Mouse (Mus musculus) spleen, adult 2 months (tissue): Measurements from ENCODE around the gene Polr2e. TPM values are rescaled to one million over a fixed set of nuclear protein-coding genes. Genes with fewer than 3 reads are reported as not detected.

ENCODE experiments used
- DNase-seq, 2 experiments: peaks; one replicate each; pipeline versions ENCODE4 v3.0.0 to v3.0.0-alpha.2; 2012 to 2021; ENCODE audit warnings: low spot score in 2 of 2, low read depth in 1 of 2
- H3K27ac ChIP-seq: fragments of 200-500 bp; 2 replicates; pipeline ENCODE4 v1.5.1; 2012; ENCODE audit warnings: low read length, inconsistent platforms; ENCODE audit not compliant: insufficient read depth
- H3K27me3 ChIP-seq: fragments of 200-500 bp; 2 replicates; pipeline ENCODE4 v1.6.1; 2012; ENCODE audit warnings: mild to moderate bottlenecking, moderate library complexity, low read length, inconsistent platforms; ENCODE audit not compliant: control insufficient read depth, insufficient read depth
- H3K36me3 ChIP-seq: fragments of 200-500 bp; 2 replicates; pipeline ENCODE4 v1.6.1; 2012; ENCODE audit warnings: mild to moderate bottlenecking, low read length, inconsistent platforms; ENCODE audit not compliant: control insufficient read depth, insufficient read depth
- H3K4me1 ChIP-seq: fragments of 200-500 bp; 2 replicates; pipeline ENCODE4 v1.6.1; 2011; ENCODE audit warnings: inconsistent platforms; ENCODE audit not compliant: control insufficient read depth, insufficient read depth, insufficient read length
- H3K4me3 ChIP-seq: fragments of 200-500 bp; 2 replicates; pipeline ENCODE4 v1.5.1; 2011; ENCODE audit warnings: mild to moderate bottlenecking, inconsistent platforms; ENCODE audit not compliant: insufficient read depth, insufficient read length; ENCODE audit errors: extremely low read depth
- CTCF ChIP-seq: fragments of 200-500 bp; IDR thresholded peaks from 2 replicates; pipeline ENCODE4 v1.5.1; 2011; ENCODE audit warnings: mild to moderate bottlenecking, inconsistent platforms; ENCODE audit not compliant: insufficient read depth, insufficient read length, insufficient replicate concordance; ENCODE audit errors: extremely low read depth
- POLR2A ChIP-seq: fragments of 200-500 bp; IDR thresholded peaks from 2 replicates; pipeline ENCODE4 v1.6.1; 2011; ENCODE audit warnings: low read depth, low read length, inconsistent platforms
- WGBS: fragments of 180-500 bp; shearing (Covaris S2); methylation state at CpG from one replicate; pipeline ENCODE4 v1.1.7; 2018; 5-methylcytosine and 5-hydroxymethylcytosine counted together
- polyA plus RNA-seq: library from polyadenylated mRNA; depleted of rRNA; stranded (reverse); fragments of >200 nt; gene quantifications from 2 replicates; pipeline ENCODE4 v1.2.3, GENCODE M21; 2012

Polr2e gene
- polyA plus RNA-seq, 1 experiment: 139 TPM

DNA sequence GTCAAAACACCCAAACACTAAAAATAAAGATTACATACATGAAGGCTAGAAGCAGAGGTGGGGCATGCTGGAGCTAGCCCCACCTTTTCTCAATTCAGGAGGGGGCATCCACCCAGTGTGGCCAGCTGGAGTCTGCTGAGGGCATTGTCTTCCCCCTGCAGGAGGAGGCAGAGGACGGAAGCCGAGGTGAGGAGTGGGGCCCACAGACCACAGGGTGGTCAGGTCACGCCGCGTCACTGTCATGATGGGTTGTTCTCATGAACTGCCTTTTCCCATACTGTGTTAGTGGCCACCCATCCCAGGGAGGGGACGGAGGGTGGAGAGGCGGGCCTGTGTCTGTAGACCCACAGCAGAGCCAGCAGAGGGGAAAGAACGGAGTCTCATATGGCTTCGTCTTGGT is 9.4 kb downstream of the Polr2e start:
- peak overlapping the region; percentile 28; the same call in 1 of the 2 replicates for H3K27ac ChIP-seq
- DNase-seq: no peak
- peaks cover 64% of the 10 kb centered on the region for H3K36me3 ChIP-seq
- H3K4me1 ChIP-seq: peaks cover 51% of the 10 kb centered on the region
- TF ChIP-seq POLR2A (no peak), CTCF (no peak)
- WGBS: 75% methylated on average over 9 of the region's 9 CpGs
- no peak overlapping the region for H3K4me3 ChIP-seq
- no peaks in the 10 kb centered on the region for H3K27me3 ChIP-seq

DNA sequence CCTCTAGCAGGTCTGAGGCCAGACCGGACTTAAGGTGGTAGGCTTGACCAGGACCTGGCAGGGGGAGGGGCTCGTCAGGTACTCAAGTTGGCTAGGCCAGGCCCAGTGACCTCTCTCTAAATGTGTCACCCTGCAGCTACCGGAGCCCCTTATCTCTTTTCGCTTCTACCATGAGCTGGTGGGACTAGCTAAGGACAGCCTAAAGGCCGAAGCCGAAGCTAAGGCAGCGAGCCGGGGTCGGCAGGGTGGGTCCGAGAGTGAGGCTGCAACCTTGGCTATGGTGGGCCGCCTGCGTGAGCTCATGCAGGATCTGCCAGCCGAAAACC is 11.1 kb downstream of the Polr2e start:
- H3K4me3 ChIP-seq: no peak overlapping the region
- over 99% methylated on average over 13 of the region's 13 CpGs for WGBS
- no peaks in the 10 kb centered on the region for H3K27me3 ChIP-seq
- TF ChIP-seq POLR2A: no peak
- DNase-seq: no peak
- H3K36me3 ChIP-seq: peaks cover 70% of the 10 kb centered on the region
- peaks cover 47% of the 10 kb centered on the region; the same call in 1 of the 2 replicates for H3K4me1 ChIP-seq
- H3K27ac ChIP-seq: no peak overlapping the region; the same call in 1 of the 2 replicates

DNA sequence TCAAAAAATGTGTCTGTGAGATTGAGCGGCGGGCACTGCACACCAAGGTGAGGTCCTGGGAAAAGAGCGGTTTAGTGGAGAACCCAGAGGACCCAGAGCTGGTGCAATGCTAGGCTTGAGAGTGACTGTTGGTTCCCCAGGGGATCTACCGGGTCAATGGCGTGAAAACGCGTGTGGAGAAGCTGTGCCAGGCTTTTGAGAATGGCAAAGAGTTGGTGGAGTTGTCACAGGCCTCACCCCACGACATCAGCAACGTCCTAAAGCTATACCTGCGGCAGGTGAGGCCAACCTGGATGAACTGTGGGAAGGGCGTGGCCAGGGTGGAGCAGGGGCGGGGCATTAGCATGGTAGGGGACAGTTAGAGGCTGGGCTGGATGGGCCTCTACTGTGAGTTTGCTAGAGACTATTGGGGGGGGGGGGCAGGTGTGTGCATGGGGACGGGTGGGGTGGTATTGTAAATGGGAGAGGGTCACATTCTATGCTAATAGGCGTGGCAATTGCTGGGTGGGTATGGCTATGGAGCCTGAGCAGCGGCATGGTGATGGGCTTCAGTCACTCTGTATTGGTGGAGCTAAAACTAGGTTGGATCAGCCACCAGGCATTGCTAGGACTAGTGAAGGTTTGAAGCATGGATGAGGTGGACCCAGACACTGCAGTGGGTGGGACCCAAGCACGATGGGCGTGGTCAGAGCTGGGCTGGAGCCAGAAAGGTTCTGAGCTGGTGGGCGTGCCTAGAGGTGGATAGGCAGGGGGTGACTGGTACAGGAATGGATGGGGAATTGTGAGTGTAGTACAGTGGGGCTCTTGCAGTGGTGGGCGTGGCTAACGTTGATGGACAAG is 11.7 kb downstream of the Polr2e start:
- no peak for DNase-seq
- no peak overlapping the region for H3K4me3 ChIP-seq

DNA sequence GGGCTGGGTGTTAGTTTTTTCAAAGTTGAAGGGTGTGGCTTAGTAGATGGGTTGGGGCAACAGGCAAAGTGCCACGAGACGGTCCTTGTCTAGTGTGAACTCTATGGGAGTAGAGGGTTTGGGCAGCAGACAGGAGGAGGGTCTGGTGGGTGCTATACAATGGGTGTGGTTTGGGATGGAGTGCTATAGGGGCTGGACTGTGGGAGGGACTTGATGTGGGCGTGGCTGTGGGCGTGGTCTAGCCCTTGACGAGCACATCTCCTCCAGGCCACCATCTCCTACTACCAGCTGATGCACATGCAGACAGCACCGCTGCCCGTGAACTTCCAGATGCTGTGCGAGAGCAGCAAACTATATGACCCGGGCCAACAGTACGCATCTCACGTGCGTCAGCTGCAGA is 13.7 kb downstream of the Polr2e start:
- peaks cover 81% of the 10 kb centered on the region for H3K36me3 ChIP-seq
- no peaks in the 10 kb centered on the region for H3K27me3 ChIP-seq
- peak overlapping the region; percentile 58 for H3K27ac ChIP-seq
- no peak for DNase-seq
- H3K4me1 ChIP-seq: peaks cover 48% of the 10 kb centered on the region; the same call in 1 of the 2 replicates
- WGBS: 67% methylated on average over 12 of the region's 12 CpGs
- H3K4me3 ChIP-seq: no peak overlapping the region
- TF ChIP-seq POLR2A (no peak), CTCF (no peak)

More for the DNA sequence above, 11.7 kb downstream of the Polr2e start:
- TF ChIP-seq POLR2A (no peak), CTCF (no peak)
- Histone ChIP-seq H3K36me3 (peaks cover 72% of the 10 kb centered on the region), H3K4me1 (peaks cover 46% of the 10 kb centered on the region; the same call in 1 of the 2 replicates), H3K27ac (no peak overlapping the region; the same call in 1 of the 2 replicates), H3K27me3 (no peaks in the 10 kb centered on the region)
- 87% methylated on average over 20 of the region's 20 CpGs for WGBS

DNA sequence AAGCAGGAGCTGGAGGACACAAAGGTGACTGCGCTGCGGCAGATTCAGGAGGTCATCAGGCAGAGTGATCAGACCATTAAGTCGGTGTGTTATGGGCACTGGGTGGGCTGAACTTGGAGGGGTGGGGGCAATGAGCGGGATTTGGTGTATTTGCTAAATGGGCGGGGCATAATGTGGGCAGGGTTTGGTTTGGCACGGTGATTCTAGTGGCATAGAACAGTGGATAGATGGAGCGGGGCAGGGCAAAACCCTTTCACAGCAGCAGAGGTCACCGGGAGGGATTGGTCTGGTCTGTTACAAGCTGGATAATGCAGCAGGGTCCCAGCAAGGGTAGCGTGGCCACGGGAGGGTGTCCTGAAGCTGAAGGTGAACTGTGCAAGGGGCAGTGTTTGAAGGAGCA is 14.1 kb downstream of the Polr2e start:
- DNase-seq: no peak
- H3K4me1 ChIP-seq: peaks cover 46% of the 10 kb centered on the region; the same call in 1 of the 2 replicates
- H3K36me3 ChIP-seq: peaks cover 81% of the 10 kb centered on the region
- H3K4me3 ChIP-seq: no peak overlapping the region
- H3K27me3 ChIP-seq: no peaks in the 10 kb centered on the region
- 89% methylated on average over 10 of the region's 10 CpGs for WGBS
- no peak for TF ChIP-seq POLR2A
- TF ChIP-seq CTCF: no peak
- H3K27ac ChIP-seq: peak overlapping the region; percentile 94

DNA sequence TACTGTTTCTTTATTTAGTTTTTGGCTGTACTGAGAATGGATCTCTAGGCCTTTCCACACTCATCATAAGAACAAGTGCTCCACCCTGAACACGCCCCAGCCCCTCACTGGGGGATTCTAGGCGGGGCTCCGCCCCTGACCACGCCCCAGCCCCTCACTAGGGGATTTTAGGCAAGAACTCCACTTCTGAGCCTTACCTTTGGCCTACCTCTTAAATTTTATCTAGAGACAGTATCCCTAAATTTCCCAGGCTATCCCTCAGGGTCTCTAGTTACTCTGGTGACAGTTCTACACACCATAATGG is 14.6 kb downstream of the Polr2e start:
- TF ChIP-seq CTCF (no peak), POLR2A (no peak)
- Histone ChIP-seq H3K27ac (peak overlapping the region; percentile 94), H3K4me1 (peaks cover 46% of the 10 kb centered on the region; the same call in 1 of the 2 replicates), H3K4me3 (no peak overlapping the region; the same call in 1 of the 2 replicates), H3K27me3 (no peaks in the 10 kb centered on the region), H3K36me3 (peaks cover 79% of the 10 kb centered on the region)
- DNase-seq: no peak
- 60% methylated on average over 4 of the region's 4 CpGs for WGBS

DNA sequence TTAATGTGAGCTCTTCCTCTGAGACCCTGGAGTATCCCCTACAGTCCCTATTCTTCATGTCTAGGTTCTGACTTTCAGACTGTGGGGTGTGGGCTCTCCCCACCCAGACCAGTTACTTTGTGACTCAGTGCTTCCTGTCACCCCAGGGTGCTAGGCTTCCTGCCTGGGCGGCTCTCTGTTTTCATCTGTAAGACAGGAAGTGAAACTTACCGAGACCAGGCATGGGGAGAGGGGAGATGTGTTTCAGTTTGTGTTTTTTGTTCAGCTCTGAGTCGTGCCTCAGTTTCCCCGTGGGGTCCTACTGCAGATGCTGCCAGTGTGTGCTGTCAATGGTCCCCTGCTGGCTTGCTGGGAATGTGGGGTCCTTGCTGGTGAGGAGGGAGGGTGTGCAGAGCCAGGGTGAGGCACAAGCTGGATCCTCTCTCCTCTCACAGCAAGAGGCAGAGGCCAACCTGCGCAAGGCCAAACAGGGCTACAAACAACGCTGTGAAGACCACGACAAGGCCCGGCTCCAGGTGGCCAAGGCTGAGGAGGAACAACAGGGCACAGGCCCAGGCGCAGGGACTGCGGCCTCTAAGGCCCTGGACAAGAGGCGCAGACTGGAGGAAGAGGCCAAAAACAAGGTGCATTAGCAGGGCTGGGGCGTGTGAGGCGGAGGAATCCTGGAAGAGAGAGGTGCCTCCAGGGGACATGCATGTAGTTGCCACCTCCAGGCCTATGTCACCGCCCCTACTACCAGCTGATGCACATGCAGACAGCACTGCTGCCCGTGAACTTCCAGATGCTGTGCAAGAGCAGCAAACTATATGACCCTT is 15.2 kb downstream of the Polr2e start:
- 43% methylated on average over 15 of the region's 15 CpGs for WGBS
- Histone ChIP-seq H3K36me3 (peaks cover 82% of the 10 kb centered on the region), H3K4me1 (peaks cover 51% of the 10 kb centered on the region; the same call in 1 of the 2 replicates), H3K27ac (peak overlapping the region; percentile 94), H3K4me3 (peak overlapping the region; percentile 44; the same call in 1 of the 2 replicates), H3K27me3 (no peaks in the 10 kb centered on the region)
- TF ChIP-seq CTCF: no peak
- no peak for TF ChIP-seq POLR2A
- DNase-seq: peak; percentile 74 to 79
